Mouse (Mus musculus): ENCODE data around the gene Olfr56. TPM values are rescaled to one million over a fixed set of nuclear protein-coding genes. Genes with fewer than 3 reads are reported as not detected.
A peak's percentile ranks its signal among the peaks of the same experiment; 100 is the strongest.
"Not testable (repeated sequence)": the region's sequence is repeated elsewhere in the genome, so short reads cannot be mapped to it uniquely, and the experiment has no call there.

The Olfr56 gene
- 10 to 100 TPM in 13 of 26 experiments, 1 to 10 TPM in 8, under 1 TPM in 3, not detected in 2; 0.49 to 56.8 (median 12.5) TPM for total RNA-seq (2018; cell fraction: chromatin; rRNA removed)
- total RNA-seq (2018; cell fraction: cytosol; rRNA removed): 10 to 100 TPM in 13 of 26 experiments, 1 to 10 TPM in 13; 1.3 to 51.6 (median 14.9) TPM
- 10 to 100 TPM in 13 of 26 experiments, 1 to 10 TPM in 13; 1.4 to 55.8 (median 20.1) TPM for total RNA-seq (2018; cell fraction: nucleus; rRNA removed)
- 1.7 to 2.7 TPM (median 2.5 TPM) in 3 replicates for polyA plus RNA-seq (2018)

DNA sequence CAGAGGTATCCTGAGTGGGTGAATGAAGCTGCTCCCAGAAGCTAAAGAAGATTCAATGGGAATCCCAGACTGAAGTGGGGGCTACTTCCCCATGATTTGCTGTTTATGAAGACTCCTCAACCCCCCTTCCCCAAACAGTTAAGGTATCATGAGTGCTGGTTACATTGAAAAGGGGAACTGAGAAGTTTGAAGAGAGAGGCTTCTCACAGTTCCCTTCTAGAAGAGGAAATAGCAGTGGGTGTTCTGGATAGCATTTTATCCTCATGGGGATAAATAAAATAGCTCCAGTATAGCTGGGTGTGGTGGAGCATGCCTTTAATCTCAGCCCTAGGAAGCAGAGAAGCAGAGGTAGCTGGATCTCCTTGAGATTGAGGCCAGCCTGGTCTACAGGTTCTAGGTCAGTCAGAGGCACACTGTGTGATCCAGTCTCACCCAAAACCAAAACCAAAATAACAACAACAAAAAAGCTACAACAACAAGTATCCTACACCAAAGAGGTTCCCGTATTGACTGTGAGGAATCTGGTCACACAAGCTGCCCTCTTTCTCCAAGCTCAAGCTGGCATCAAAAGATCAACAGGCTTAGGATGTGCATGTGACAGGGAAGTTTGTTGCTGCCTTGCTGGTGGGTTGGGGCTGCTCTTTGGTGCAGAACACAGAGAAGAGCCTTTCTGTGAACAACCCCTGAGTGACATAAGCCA lies at the start of gene Olfr56:
TSS of gene Olfr56 (plus strand) at position 650 of the 700 bp plus-strand sequence.
- H3K27ac ChIP-seq: peak within 1 kb of the TSS; percentile 65
- not testable (repeated sequence) for H3K36me3 ChIP-seq (ENCODE audit: inconsistent target); H3K4me3 ChIP-seq (ENCODE audit: inconsistent target)
- WGBS (ENCODE audit: missing documents): no CpG with 5 or more reads among the region's 1 CpGs
- H3K79me2 ChIP-seq (ENCODE audit: inconsistent target): peaks cover 15% of the 10 kb centered on the region

- not testable (repeated sequence) for H3K4me3 ChIP-seq (ENCODE audit: inconsistent target); H3K79me2 ChIP-seq (ENCODE audit: inconsistent target); H3K27ac ChIP-seq; H3K36me3 ChIP-seq (ENCODE audit: inconsistent target)
- WGBS (ENCODE audit: missing documents): 0% methylated on average over 1 of the region's 1 CpGs
Observed at GRCm38 (mm10) chr11:48933422-48933821, 45.3 kb upstream of the Olfr56 start.

DNA sequence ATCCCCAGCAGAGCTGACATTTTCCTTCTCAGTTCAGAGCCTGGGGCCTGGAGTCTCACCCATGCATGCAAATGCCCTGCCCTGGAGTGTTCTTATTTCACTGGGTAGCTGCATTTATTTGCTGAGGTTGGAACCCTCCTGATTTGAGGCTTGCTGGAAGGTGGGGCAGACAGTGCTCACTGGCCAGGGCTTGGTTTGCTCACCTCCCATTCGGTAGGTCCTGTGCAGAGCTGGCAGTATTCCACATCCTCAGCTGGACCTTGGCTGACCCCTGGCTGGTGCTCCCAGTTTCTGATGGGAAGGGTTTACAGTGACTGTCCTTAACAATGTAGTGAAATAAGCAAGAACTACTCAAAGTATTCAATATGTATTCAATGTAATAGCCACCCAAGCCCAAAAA lies 44.8 kb upstream of the Olfr56 start:
- not testable (repeated sequence) for H3K79me2 ChIP-seq (ENCODE audit: inconsistent target); H3K36me3 ChIP-seq (ENCODE audit: inconsistent target); H3K4me3 ChIP-seq (ENCODE audit: inconsistent target); H3K27ac ChIP-seq
- no CpG with 5 or more reads among the region's 1 CpGs for WGBS (ENCODE audit: missing documents)

GRCm38 (mm10) chr11:48935291-48935690 lies 43.4 kb upstream of the Olfr56 start:
- no CpG with 5 or more reads among the region's 3 CpGs for WGBS (ENCODE audit: missing documents)
- not testable (repeated sequence) for H3K27ac ChIP-seq; H3K36me3 ChIP-seq (ENCODE audit: inconsistent target); H3K79me2 ChIP-seq (ENCODE audit: inconsistent target); H3K4me3 ChIP-seq (ENCODE audit: inconsistent target)

DNA sequence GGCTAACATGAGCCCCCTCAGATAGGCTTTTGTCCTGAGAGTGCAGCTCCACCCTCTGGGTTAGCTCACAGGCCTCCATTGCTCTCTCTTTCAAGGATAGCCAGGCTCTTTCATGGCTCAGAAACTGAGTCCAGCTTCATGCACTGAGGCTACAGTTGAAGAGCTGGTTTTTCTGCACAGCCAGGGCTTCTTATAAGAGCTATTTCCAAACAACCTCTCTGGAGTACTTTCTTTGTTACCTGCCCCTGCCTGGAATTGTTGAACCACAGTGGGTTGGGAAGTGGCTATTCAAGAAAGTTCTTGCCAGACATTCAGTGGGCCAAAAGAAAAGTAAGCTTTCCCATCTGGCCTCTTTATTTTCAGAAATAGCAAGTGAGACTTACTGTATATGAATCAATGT lies 39.4 kb upstream of the Olfr56 start:
- not testable (repeated sequence) for H3K79me2 ChIP-seq (ENCODE audit: inconsistent target); H3K4me3 ChIP-seq (ENCODE audit: inconsistent target); H3K27ac ChIP-seq; H3K36me3 ChIP-seq (ENCODE audit: inconsistent target)

GRCm38 (mm10) chr11:48946090-48946489 lies 32.6 kb upstream of the Olfr56 start, which contains the start of gene Psme2b:
Psme2b (minus strand) TSS chr11:48946190.
- not testable (repeated sequence) for H3K27ac ChIP-seq; H3K4me3 ChIP-seq (ENCODE audit: inconsistent target); H3K79me2 ChIP-seq (ENCODE audit: inconsistent target)
- WGBS (ENCODE audit: missing documents): 92% methylated on average over 6 of the region's 6 CpGs
- peaks cover 14% of the 10 kb centered on the region for H3K36me3 ChIP-seq (ENCODE audit: inconsistent target)

DNA sequence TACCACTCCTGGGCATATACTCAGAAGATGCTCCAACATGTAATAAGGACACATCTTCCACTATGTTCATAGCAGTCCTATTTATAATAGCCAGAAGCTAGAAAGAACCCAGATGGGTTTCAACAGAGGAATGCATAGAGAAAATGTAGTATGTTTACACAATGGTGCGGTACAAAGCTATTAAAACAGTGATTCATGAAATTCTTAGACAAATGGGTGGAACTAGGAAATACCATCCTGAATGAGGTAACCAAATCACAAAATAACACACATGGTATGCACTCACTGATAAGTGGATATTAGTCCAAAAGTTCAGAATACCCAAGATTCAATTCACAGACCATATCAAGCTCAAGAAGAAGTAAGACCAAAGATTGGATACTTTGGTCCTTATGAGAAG lies 4.0 kb upstream of the Olfr56 start:
- H3K36me3 ChIP-seq (ENCODE audit: inconsistent target); H3K4me3 ChIP-seq (ENCODE audit: inconsistent target); H3K27ac ChIP-seq: not testable (repeated sequence)
- WGBS (ENCODE audit: missing documents): no CpG with 5 or more reads among the region's 1 CpGs
- H3K79me2 ChIP-seq (ENCODE audit: inconsistent target): peaks cover 27% of the 10 kb centered on the region

DNA sequence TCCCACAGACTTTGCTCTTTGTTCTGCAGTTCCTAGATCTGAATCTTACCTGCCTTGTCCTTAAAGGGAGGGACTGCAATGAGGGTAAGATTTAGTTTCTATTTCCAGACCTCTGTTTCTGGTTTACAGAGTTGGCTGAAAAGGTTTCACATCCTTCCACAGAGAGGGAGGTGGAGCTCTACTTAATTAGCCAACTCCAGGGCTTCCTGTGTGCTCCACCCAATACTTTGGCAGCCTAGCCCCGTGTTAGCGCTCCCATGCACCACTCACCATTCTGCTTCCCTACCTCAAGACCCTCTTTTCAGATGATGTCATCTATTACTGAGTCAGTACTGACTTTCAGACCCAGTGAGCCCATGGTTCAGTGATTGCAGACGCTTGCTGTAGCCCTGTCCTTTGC lies 562 bp downstream of the Olfr56 start, which contains the start of gene 9930111J21Rik1:
TSS of gene 9930111J21Rik1 (minus strand) at position 148 of the 400 bp plus-strand sequence.
- no CpG with 5 or more reads among the region's 3 CpGs for WGBS (ENCODE audit: missing documents)
- H3K27ac ChIP-seq: peak within 1 kb of the TSS; percentile 65
- not testable (repeated sequence) for H3K36me3 ChIP-seq (ENCODE audit: inconsistent target); H3K4me3 ChIP-seq (ENCODE audit: inconsistent target)
- peaks cover 10% of the 10 kb centered on the region for H3K79me2 ChIP-seq (ENCODE audit: inconsistent target)

DNA sequence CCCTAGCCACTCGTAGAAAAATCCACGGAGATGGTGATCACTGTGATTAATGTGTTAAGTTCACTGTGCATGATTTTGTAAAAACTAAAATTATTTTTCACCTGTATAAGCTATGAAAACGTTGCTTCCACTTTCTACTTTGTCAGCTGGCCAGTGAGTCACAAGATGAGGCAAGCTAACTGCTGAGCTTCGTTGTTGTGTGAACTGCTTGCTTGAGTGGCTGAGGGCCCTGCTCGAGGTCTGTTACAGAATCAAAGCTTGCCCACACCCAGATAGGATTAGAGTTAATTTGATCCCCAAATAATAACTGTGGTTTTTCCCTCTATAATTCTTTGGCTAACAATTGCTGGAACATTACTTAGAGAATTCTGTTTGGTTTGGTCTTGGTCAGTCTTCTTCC lies 1.4 kb downstream of the Olfr56 start:
- H3K79me2 ChIP-seq (ENCODE audit: inconsistent target): peaks cover 10% of the 10 kb centered on the region
- not testable (repeated sequence) for H3K27ac ChIP-seq; H3K36me3 ChIP-seq (ENCODE audit: inconsistent target); H3K4me3 ChIP-seq (ENCODE audit: inconsistent target)
- WGBS (ENCODE audit: missing documents): no CpG with 5 or more reads among the region's 5 CpGs

DNA sequence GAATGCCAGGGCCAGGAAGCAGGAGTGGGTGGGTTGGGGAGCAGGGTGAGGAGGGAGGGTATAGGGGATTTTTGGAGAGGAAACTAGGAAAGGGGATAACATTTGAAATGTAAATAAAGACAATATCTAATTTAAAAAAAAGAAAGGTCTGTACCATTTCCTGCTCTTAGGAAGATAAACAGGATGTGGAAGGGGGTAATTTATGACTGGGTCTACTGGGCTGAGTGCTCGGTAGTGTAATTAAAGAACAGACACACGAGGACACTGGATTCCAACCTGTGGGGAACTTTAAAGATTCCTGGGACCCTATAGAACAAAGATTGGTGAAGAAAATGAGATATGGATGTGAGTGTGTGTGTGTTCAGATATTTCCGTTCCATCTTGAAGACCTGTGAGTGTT lies 4.2 kb downstream of the Olfr56 start:
- H3K79me2 ChIP-seq (ENCODE audit: inconsistent target); H3K27ac ChIP-seq; H3K4me3 ChIP-seq (ENCODE audit: inconsistent target); H3K36me3 ChIP-seq (ENCODE audit: inconsistent target): not testable (repeated sequence)
- WGBS (ENCODE audit: missing documents): no CpG with 5 or more reads among the region's 3 CpGs

DNA sequence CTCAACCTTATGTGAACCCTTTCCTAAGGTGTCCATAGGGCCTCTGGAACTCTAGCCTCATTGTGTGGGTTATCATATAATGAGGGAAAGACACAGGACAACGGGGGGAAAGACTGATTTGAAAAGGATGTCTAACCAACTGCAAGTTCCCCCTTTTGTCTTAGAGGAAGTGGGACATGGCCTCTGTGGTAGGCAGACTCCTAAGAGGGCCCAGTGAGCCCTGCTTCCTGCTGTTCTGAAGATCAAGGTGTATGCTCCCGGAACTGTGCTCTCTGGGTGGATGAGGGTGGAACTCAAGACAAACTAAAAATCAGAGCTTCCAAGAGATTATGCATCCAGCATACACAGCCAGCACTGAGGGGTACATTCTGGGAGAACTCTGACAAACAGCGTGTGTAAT lies 9.5 kb downstream of the Olfr56 start:
- not testable (repeated sequence) for H3K79me2 ChIP-seq (ENCODE audit: inconsistent target); H3K36me3 ChIP-seq (ENCODE audit: inconsistent target); H3K4me3 ChIP-seq (ENCODE audit: inconsistent target); H3K27ac ChIP-seq
- 14% methylated on average over 1 of the region's 3 CpGs for WGBS (ENCODE audit: missing documents)

- H3K79me2 ChIP-seq (ENCODE audit: inconsistent target); H3K27ac ChIP-seq; H3K36me3 ChIP-seq (ENCODE audit: inconsistent target); H3K4me3 ChIP-seq (ENCODE audit: inconsistent target): not testable (repeated sequence)
- no CpG with 5 or more reads among the region's 2 CpGs for WGBS (ENCODE audit: missing documents)
Observed at GRCm38 (mm10) chr11:48989981-48990380, 11.3 kb downstream of the Olfr56 start.

- 32% methylated on average over 4 of the region's 4 CpGs for WGBS (ENCODE audit: missing documents)
- H3K27ac ChIP-seq; H3K79me2 ChIP-seq (ENCODE audit: inconsistent target); H3K36me3 ChIP-seq (ENCODE audit: inconsistent target); H3K4me3 ChIP-seq (ENCODE audit: inconsistent target): not testable (repeated sequence)
Observed at GRCm38 (mm10) chr11:48991740-48992520, 13.2 kb downstream of the Olfr56 start, which contains the start of gene Gm12185. Gm12185 (minus strand) TSS chr11:48992226.

DNA sequence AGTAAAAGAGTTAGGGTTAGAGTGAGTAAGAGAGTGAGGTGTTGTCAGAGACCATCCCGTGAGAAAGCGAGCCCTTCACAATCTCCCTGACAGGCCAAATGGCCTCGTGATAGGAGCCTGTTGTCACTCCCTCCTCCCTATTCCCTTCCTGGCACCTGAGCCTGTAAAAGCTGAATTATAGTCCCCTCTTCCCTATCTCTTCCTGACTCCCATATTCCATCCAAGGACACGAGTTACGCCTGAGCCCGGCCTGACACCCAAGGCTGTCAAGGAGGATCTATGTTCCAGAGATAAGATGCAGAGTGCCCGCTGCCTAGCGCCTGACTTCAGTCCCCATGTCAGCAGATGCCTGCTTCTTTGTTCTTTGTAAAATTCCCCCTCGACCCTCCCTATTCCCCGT lies 14.6 kb downstream of the Olfr56 start:
- H3K27ac ChIP-seq; H3K79me2 ChIP-seq (ENCODE audit: inconsistent target); H3K4me3 ChIP-seq (ENCODE audit: inconsistent target); H3K36me3 ChIP-seq (ENCODE audit: inconsistent target): not testable (repeated sequence)
- 85% methylated on average over 10 of the region's 10 CpGs for WGBS (ENCODE audit: missing documents)

GRCm38 (mm10) chr11:48994018-48994417 lies 15.3 kb downstream of the Olfr56 start, which contains the start of gene Tgtp1:
Tgtp1 (minus strand) TSS chr11:48994172.
- H3K27ac ChIP-seq; H3K79me2 ChIP-seq (ENCODE audit: inconsistent target); H3K36me3 ChIP-seq (ENCODE audit: inconsistent target); H3K4me3 ChIP-seq (ENCODE audit: inconsistent target): not testable (repeated sequence)
- WGBS (ENCODE audit: missing documents): 19% methylated on average over 2 of the region's 2 CpGs

All from macrophage (primary cell).